Mouse (Mus musculus) midbrain, postnatal 0 days (tissue): ENCODE results near the gene Xrcc5. TPM values are rescaled to one million over a fixed set of nuclear protein-coding genes. Genes with fewer than 3 reads are reported as not detected.

Source experiments
- ATAC-seq: fragments of 200-750 bp; cut with Nextera tagmentation; 2 replicates; pipeline ENCODE4 v1.8.0; 2017; ENCODE audit warnings: moderate number of reproducible peaks, mild to moderate bottlenecking, moderate TSS enrichment, moderate library complexity; ENCODE audit not compliant: low FRiP score
- DNase-seq: peaks from one replicate; pipeline ENCODE4 v3.0.0-alpha.2; 2015; ENCODE audit warnings: low spot score
- H3K27ac ChIP-seq: fragments of 300-500 bp; sonication (generic); 2 replicates; pipeline ENCODE4 v1.5.1; 2014; ENCODE audit warnings: low read depth, mild to moderate bottlenecking, low read length, mixed read lengths
- H3K27me3 ChIP-seq: fragments of 300-500 bp; sonication (generic); 2 replicates; pipeline ENCODE4 v1.6.1; 2014; ENCODE audit warnings: low read length, control low read depth, mixed read lengths; ENCODE audit not compliant: insufficient read depth
- H3K36me3 ChIP-seq: fragments of 300-500 bp; sonication (generic); 2 replicates; pipeline ENCODE4 v1.6.1; 2014; ENCODE audit warnings: low read length, control low read depth, mixed read lengths; ENCODE audit not compliant: insufficient read depth
- H3K4me1 ChIP-seq: fragments of 300-500 bp; sonication (generic); 2 replicates; pipeline ENCODE4 v1.6.1; 2014; ENCODE audit warnings: mild to moderate bottlenecking, control low read depth, antibody characterized with exemption, low read length, mixed read lengths; ENCODE audit not compliant: insufficient read depth
- H3K4me2 ChIP-seq: fragments of 300-500 bp; sonication (generic); 2 replicates; pipeline ENCODE4 v1.6.1; 2014; ENCODE audit warnings: low read depth, mild to moderate bottlenecking, low read length, mixed read lengths; ENCODE audit not compliant: poor library complexity, severe bottlenecking
- H3K4me3 ChIP-seq: fragments of 300-500 bp; sonication (generic); 2 replicates; pipeline ENCODE4 v1.5.1; 2014; ENCODE audit warnings: low read depth, mild to moderate bottlenecking, low read length, moderate library complexity
- H3K9ac ChIP-seq: fragments of 300-500 bp; sonication (generic); replicated peaks from 2 replicates; pipeline ENCODE4 v1.6.1; 2014; ENCODE audit warnings: mild to moderate bottlenecking, low read length, moderate library complexity, mixed read lengths; ENCODE audit not compliant: poor library complexity, severe bottlenecking
- H3K9me3 ChIP-seq: fragments of 300-500 bp; sonication (generic); 2 replicates; pipeline ENCODE4 v1.6.1; 2016; ENCODE audit warnings: low read length, control low read depth
- CTCF ChIP-seq: IDR thresholded peaks from 2 replicates; pipeline ENCODE4 v1.5.1; 2016; ENCODE audit warnings: antibody characterized with exemption, mild to moderate bottlenecking
- WGBS: fragments of 180-500 bp; shearing (Covaris S2); extraction: QIAGEN DNeasy Blood & Tissue Kit; methylation state at CpG from one replicate; pipeline ENCODE4 v1.1.7; 2014; 5-methylcytosine and 5-hydroxymethylcytosine counted together
- polyA plus RNA-seq: library from polyadenylated mRNA; unstranded; fragments of >200 nt; fragmentation: Nextera tagmentation; extraction: Ambion mirVana; gene quantifications from 2 replicates; pipeline ENCODE4 v1.2.1, GENCODE M21; 2015
- total RNA-seq: library from RNA; depleted of rRNA; stranded (reverse); fragments of >200 nt; gene quantifications from 2 replicates; pipeline ENCODE4 v1.2.3, GENCODE M21; 2014

The Xrcc5 gene
- total and polyA plus RNA-seq, 2 experiments from 2014 or later, result 8.3 to 11.1 TPM

- H3K4me2 ChIP-seq, result no peak overlapping the region
- H3K4me3 ChIP-seq, result no peak overlapping the region
- no peak for DNase-seq
- no peak for ATAC-seq
- H3K27me3 ChIP-seq, result no peaks in the 10 kb centered on the region
- no peaks in the 10 kb centered on the region for H3K36me3 ChIP-seq
- no peaks in the 10 kb centered on the region for H3K4me1 ChIP-seq
- 59% methylated on average over 6 of the region's 6 CpGs for WGBS
- no peaks in the 10 kb centered on the region for H3K9me3 ChIP-seq
- no peak overlapping the region for H3K9ac ChIP-seq
- no peak for TF ChIP-seq CTCF
- no peak overlapping the region for H3K27ac ChIP-seq
Observed at GRCm38 (mm10) chr1:72309744-72310424, 2.7 kb downstream of the Xrcc5 start.

GRCm38 (mm10) chr1:72312701-72313398 is 5.6 kb downstream of the Xrcc5 start:
- H3K27ac ChIP-seq, result no peak overlapping the region
- 82% methylated on average over 9 of the region's 9 CpGs for WGBS
- no peaks in the 10 kb centered on the region for H3K4me1 ChIP-seq
- DNase-seq (no peak), ATAC-seq (no peak)
- H3K4me2 ChIP-seq, result no peak overlapping the region
- no peaks in the 10 kb centered on the region for H3K36me3 ChIP-seq
- H3K4me3 ChIP-seq, result no peak overlapping the region
- no peaks in the 10 kb centered on the region for H3K27me3 ChIP-seq
- no peaks in the 10 kb centered on the region for H3K9me3 ChIP-seq
- no peak for TF ChIP-seq CTCF
- no peak overlapping the region for H3K9ac ChIP-seq

- no peak overlapping the region for H3K4me2 ChIP-seq
- no peak overlapping the region for H3K4me3 ChIP-seq
- peak; percentile 74 for DNase-seq
- peak; percentile 92 for TF ChIP-seq CTCF
- no peaks in the 10 kb centered on the region for H3K27me3 ChIP-seq
- no peak overlapping the region for H3K27ac ChIP-seq
- no peaks in the 10 kb centered on the region for H3K9me3 ChIP-seq
- 79% methylated on average over 5 of the region's 5 CpGs for WGBS
- ATAC-seq, result no peak
- H3K36me3 ChIP-seq, result no peaks in the 10 kb centered on the region
- H3K9ac ChIP-seq, result no peak overlapping the region
- H3K4me1 ChIP-seq, result no peaks in the 10 kb centered on the region
Observed at GRCm38 (mm10) chr1:72313399-72314039, 6.3 kb downstream of the Xrcc5 start.

GRCm38 (mm10) chr1:72315447-72315846 is 8.2 kb downstream of the Xrcc5 start:
- no peak for TF ChIP-seq CTCF

GRCm38 (mm10) chr1:72316409-72316808 is 9.2 kb downstream of the Xrcc5 start:
- WGBS, result 58% methylated on average over 8 of the region's 8 CpGs
- peak; percentile 17 for DNase-seq
- H3K9ac ChIP-seq, result no peak overlapping the region; the same call in 1 of the 2 replicates
- peak; percentile 63; the same call in 1 of the 2 replicates for ATAC-seq
- no peaks in the 10 kb centered on the region for H3K4me1 ChIP-seq
- TF ChIP-seq CTCF, result no peak
- no peak overlapping the region for H3K27ac ChIP-seq
- no peaks in the 10 kb centered on the region for H3K9me3 ChIP-seq
- no peaks in the 10 kb centered on the region for H3K27me3 ChIP-seq
- H3K4me3 ChIP-seq, result no peak overlapping the region
- H3K36me3 ChIP-seq, result no peaks in the 10 kb centered on the region
- H3K4me2 ChIP-seq, result no peak overlapping the region

More at GRCm38 (mm10) chr1:72315447-72315846, 8.2 kb downstream of the Xrcc5 start:
- Histone ChIP-seq H3K27me3 (no peaks in the 10 kb centered on the region), H3K9me3 (no peaks in the 10 kb centered on the region), H3K27ac (no peak overlapping the region), H3K9ac (no peak overlapping the region), H3K4me3 (no peak overlapping the region), H3K36me3 (no peaks in the 10 kb centered on the region), H3K4me1 (no peaks in the 10 kb centered on the region), H3K4me2 (no peak overlapping the region)
- 90% methylated on average over 4 of the region's 4 CpGs for WGBS
- no peak for ATAC-seq
- DNase-seq, result no peak

GRCm38 (mm10) chr1:72316901-72317300 is 9.7 kb downstream of the Xrcc5 start:
- Histone ChIP-seq H3K4me3 (no peak overlapping the region), H3K4me2 (no peak overlapping the region), H3K36me3 (no peaks in the 10 kb centered on the region), H3K9me3 (no peaks in the 10 kb centered on the region), H3K9ac (no peak overlapping the region), H3K27me3 (no peaks in the 10 kb centered on the region), H3K27ac (no peak overlapping the region), H3K4me1 (no peaks in the 10 kb centered on the region)
- DNase-seq, result no peak
- TF ChIP-seq CTCF, result no peak
- no peak for ATAC-seq
- 86% methylated on average over 7 of the region's 7 CpGs for WGBS
